Mouse (Mus musculus) embryo, embryonic 10.5 days (tissue): ENCODE data around the gene Gm21885.

Experiments used
- DNase-seq: peaks from one replicate; pipeline ENCODE4 v3.0.0-alpha.2; 2015; ENCODE audit warnings: low spot score

The Gm21885 gene

DNA sequence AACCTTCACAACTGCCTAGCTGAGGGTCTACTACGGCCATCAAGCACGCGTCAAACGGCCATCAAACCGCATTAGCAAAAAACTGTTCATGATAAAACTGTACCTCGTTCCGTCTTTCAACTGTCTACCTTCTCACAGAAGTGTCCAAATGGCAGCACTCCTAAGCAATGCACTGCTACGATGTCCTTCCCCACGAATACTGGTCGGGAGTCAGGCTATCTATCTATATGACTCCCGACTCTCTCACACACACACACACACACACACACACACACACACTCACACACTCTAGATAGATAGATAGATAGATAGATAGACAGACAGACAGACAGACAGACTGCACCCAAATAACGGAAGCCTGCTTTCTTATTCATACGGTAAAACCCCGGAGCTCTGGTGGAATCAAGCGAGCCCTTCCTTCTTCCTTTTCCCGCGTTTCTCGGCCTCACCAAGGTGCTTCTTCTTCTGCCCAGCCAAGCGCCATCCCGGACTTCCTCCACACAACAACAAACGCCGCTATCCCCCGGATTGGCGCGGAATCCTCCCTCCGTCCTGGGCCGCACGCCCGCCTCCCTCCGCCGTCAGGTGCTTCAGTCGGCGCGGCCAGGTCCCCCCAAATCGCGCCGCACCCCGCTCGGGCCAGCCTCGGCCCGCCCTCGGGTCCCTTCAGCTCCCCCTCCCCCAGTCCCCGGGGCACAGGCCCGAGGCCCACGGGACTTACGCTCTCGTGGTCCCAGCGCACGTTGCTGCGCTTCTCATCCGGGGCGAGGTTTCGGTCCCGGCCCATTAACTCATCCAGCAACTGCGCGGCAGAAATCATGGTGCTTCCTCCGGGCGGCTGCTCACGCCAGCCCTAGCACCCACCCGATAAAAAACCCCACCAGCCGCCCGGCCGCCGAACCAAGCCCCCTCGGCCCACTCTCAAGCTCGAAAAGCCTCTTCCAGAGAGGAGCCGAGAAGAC is 39.6 kb downstream of the Gm21885 start:
- peak; percentile 50 for DNase-seq

GRCm38 (mm10) chr11:94321931-94322400 is 40.3 kb downstream of the Gm21885 start, which contains the start of gene Luc7l3:
Gene Luc7l3, minus strand, starts transcription at chr11:94321988.
- peak; percentile 95 for DNase-seq

DNA sequence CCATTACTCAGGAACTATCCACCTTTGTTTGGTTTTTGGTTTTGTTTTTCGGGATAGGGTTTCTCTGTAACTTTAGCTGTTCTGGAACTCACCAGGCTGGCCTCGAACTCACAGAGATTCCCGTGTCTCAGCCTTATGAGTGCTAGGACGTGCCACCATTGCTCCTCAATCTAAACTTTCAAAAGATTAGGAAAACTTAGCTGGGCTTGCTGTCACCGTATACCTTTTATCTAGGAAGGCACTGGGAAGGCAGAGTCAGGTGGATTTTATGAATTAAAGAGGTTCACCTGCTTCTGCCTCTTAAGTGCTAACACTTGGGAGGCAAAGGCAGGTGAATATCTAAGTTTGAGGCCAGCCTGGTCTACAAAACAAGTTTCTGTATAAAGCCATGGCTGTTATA is 41.0 kb downstream of the Gm21885 start:
- DNase-seq: peak; percentile 48

DNA sequence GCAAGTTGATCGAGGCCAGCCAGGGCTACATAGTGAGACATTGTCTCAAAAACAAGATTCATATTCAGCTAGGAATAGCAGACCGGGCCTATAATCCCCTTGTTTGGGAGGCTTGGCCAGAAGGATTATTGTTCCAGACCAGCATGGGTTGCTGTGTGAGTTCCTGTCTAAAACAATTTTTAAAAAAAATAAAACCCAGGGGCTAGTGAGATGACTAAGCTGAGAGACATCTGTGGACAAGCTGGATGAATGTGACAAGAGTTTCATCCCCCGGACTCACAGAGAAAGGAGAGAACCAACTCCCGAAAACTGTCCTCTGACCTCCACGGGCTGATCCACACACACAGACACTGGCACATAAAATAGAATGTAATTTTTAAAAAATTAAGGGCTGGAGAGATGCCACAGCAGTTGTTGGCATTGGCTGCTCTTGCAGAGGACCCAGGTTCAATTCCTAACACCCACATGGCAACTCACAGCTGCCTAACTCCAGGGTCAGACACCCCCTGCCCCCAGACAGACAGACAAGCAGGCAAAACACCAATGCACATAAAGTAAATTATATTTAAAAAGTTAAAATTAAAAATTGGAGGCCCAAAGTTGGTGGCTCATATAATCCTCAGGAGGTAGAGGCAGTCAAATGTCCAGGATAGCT is 41.7 kb downstream of the Gm21885 start:
- no peak for DNase-seq

DNA sequence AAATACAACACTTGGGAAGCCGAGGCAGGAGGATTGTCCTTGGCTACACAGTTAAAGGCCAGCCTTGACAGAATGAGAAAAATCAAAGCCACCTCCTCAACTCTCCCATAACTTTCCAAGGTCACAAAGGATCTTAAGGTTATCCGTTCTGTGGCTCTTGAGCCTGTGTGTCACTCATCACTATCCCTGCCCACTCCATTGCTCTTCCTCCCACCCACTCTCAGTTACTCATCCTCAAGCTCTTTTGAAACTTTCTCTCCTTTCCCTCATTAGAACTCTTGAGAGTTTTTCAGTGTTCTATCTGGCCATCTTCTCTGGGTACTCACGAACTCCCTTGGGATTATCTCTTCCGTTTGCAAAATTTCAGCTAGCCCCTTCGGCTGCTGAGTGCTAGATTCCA is 42.9 kb downstream of the Gm21885 start:
- no peak for DNase-seq

DNA sequence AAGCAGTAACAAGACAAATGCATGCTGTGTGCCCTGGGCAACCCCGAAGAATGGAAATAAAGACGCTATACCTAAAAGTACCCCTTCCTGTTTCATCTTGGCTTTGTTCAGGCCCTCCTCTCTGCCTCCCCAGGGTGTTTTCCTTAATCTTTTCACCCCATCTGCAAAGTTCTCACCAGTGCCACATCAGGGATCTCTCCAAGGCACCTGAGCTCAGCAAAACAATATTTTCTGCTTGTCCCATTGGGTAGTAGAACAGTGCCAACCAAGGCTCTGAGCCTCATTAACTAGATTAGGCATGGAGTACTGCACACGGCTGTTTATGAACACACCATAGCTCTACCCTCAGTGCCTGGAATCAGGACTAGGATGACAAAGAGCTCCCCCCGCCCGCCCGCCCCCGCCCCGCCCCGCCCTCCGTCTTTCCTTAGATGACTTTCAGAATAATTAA is 45.3 kb downstream of the Gm21885 start:
- DNase-seq: peak; percentile 74

- DNase-seq: peak; percentile 94
Measured at GRCm38 (mm10) chr11:94327693-94328643, 46.3 kb downstream of the Gm21885 start, which contains the start of gene Ankrd40. Gene Ankrd40, plus strand, starts transcription at chr11:94328001.

GRCm38 (mm10) chr11:94328644-94329025 is 47.0 kb downstream of the Gm21885 start:
- peak; percentile 64 for DNase-seq

- DNase-seq: peak; percentile 72
Measured at GRCm38 (mm10) chr11:94329270-94329891, 47.7 kb downstream of the Gm21885 start.

DNA sequence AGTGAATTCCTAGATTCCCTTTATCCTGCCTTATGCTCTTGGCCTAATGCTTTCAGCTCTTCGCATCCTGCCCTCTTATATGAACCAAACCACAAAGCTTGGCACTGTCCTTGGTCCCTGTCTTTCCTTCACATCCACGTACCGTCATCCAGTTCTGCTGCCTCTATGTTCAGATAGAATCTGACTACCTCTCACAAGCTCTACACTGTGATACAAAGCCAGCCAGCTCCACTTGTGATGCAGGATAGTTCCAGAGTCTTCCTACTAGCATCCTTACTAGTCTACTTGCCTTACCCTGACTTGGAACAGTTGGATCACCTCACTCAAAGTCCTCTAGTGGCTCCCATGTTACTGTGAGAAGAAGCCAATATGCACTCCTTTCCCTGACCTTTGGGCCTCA is 48.5 kb downstream of the Gm21885 start:
- no peak for DNase-seq

DNA sequence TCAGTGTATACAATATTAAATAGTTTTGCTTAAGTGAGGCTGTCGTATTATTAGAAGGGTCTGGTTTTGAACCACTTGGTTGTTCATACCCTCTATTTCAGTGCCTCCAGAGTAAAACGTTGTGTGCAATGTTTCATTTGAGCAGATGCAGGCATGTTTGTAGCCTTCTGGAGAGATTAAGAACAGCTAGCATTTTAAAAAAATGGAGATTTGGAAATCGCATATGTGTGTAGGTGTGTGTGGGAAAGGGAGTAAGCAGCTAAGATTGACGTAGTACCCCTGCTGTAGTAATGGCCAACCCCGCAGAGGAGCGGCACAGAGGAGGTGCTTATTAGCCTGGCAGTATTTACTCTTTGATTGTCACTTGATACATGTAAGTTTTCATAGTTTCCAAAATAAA is 51.1 kb downstream of the Gm21885 start:
- no peak for DNase-seq

GRCm38 (mm10) chr11:94334386-94334968 is 52.8 kb downstream of the Gm21885 start:
- DNase-seq: no peak
